Mouse (Mus musculus): Measurements from ENCODE around the gene Tnik. TPM values are rescaled to one million over a fixed set of nuclear protein-coding genes. Genes with fewer than 3 reads are reported as not detected.

Gene Tnik
- polyA plus RNA-seq, 1 experiment from 2014 or later: 16.9 TPM

DNA sequence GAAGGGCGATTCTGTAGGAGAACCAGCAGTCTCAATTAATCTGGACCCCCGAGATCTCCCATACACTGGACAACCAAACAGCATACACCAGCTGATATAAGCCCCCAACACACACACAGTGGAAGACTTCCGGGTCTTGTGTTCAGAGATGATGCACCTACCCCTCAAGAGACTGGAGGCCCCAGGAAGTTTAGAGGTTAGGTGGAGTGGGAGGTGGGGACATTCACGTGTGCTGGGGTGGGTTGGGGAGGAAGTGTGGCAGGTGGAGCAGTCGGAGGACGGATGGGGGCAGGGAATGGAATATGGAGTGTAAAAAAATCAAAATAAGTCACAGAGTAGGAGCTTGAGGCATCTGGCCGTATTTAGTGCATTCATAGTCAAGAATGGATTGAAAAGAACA is 7.3 kb upstream of the Tnik start:
- no peaks in the 10 kb centered on the region for H3K4me1 ChIP-seq (ENCODE audit: control insufficient read depth, insufficient read depth, low read length)
- H3K27ac ChIP-seq (ENCODE audit: low read length): no peak overlapping the region
- H3K27me3 ChIP-seq (ENCODE audit: control insufficient read depth, insufficient read depth, low read length): no peaks in the 10 kb centered on the region
- H3K9ac ChIP-seq (ENCODE audit: low read length): no peak overlapping the region
- ATAC-seq (ENCODE audit: insufficient read depth, low FRiP score): no peak
- H3K36me3 ChIP-seq (ENCODE audit: control insufficient read depth, insufficient read depth, low read length): no peaks in the 10 kb centered on the region
- H3K4me3 ChIP-seq (replicated peaks; ENCODE audit: low read length): no peak overlapping the region
- H3K4me2 ChIP-seq (ENCODE audit: low read depth, low read length): no peak overlapping the region
- H3K9me3 ChIP-seq (replicated peaks; ENCODE audit: control insufficient read depth, low read length): no peaks in the 10 kb centered on the region
- 83% methylated on average over 7 of the region's 7 CpGs for WGBS

DNA sequence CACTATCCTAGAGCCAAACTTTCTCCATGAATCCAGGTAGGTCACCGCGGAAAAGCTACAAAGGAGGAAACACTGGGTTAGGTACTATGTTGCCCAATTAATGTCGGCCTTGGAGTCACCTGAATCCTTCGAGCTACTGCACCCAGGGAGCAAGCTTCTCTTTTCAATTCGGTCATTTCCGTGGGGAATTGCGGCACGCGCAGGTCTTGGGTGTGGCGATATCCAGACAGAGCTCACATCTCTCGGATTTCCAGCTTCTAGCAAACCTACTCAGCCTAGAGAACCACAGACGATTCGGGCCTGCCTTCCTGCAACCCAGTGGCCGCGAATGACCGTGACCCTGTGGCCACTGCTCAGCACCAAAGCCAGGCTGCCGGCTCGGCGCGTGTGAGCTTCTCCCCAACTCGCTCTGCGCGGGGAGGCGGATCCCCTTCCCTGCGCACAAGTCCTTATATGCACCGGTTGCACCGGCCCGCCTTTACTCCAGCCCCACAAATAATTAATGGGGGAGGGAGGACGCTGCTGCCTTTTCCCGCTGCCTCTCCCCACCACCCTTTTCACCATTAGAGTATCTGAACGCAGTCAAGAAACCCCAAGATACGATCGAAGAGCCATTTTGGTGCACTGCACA is 528 bp upstream of the Tnik start:
- H3K27me3 ChIP-seq (ENCODE audit: control insufficient read depth, insufficient read depth, low read length): no peaks in the 10 kb centered on the region
- peak overlapping the region; percentile 88 for H3K4me2 ChIP-seq (ENCODE audit: low read depth, low read length)
- peaks cover 9% of the 10 kb centered on the region; the same call in 1 of the 2 replicates for H3K4me1 ChIP-seq (ENCODE audit: control insufficient read depth, insufficient read depth, low read length)
- H3K4me3 ChIP-seq (replicated peaks; ENCODE audit: low read length): peak overlapping the region; percentile 78
- no peaks in the 10 kb centered on the region for H3K36me3 ChIP-seq (ENCODE audit: control insufficient read depth, insufficient read depth, low read length)
- H3K9me3 ChIP-seq (replicated peaks; ENCODE audit: control insufficient read depth, low read length): no peaks in the 10 kb centered on the region
- peak; percentile 85 for ATAC-seq (ENCODE audit: insufficient read depth, low FRiP score)
- H3K9ac ChIP-seq (ENCODE audit: low read length): peak overlapping the region; percentile 87
- peak overlapping the region; percentile 78 for H3K27ac ChIP-seq (ENCODE audit: low read length)
- under 1% methylated on average over 33 of the region's 33 CpGs for WGBS

DNA sequence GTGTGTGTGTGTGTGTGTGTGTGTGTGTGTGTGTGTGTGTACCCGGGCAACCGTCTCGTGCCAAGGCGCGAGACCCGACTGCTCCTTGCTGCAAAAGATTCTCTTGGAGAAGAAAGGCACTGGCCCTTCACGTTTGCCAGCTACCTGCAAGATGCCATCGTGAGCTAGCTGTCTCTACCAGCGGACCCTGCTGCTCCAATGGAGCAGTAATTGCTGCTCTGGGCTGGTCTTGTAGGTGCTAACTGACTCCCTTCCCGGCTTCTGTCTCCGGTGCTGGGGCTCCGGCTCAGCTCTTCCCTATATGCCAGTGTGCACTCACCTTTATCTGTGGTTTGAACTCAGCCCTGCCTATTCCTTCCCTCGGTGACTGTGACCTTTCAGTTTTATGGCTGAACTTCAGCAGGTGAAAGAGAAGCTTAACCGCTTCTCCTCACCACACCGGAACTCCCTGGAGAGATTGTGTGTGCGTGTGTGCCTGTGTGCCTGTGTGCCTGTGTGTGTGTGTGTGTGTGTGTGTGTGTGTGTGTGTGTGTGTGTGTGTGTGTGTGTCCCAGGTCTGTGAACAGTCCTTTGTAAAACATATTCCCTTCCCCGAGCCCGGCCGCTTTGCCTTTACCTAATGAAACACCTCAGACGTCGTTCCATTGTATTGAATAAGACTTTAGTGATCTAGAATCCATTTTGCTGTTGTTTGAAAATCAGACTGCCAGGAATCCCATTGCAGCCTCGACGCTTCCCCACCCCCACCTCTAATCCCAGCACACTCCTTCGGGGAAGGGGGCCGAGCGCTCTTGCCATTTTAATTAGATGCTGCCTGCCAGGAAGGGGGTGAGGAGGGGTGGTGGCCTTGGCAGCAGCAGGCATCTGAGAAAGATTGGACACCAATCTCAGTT is 1.2 kb downstream of the Tnik start:
- Histone ChIP-seq H3K9me3 (replicated peaks; ENCODE audit: control insufficient read depth, low read length) (no peaks in the 10 kb centered on the region), H3K4me2 (ENCODE audit: low read depth, low read length) (peak overlapping the region; percentile 88), H3K9ac (ENCODE audit: low read length) (peak overlapping the region; percentile 87), H3K36me3 (ENCODE audit: control insufficient read depth, insufficient read depth, low read length) (no peaks in the 10 kb centered on the region), H3K4me1 (ENCODE audit: control insufficient read depth, insufficient read depth, low read length) (peaks cover 9% of the 10 kb centered on the region; the same call in 1 of the 2 replicates), H3K4me3 (replicated peaks; ENCODE audit: low read length) (peak overlapping the region; percentile 78), H3K27me3 (ENCODE audit: control insufficient read depth, insufficient read depth, low read length) (no peaks in the 10 kb centered on the region), H3K27ac (ENCODE audit: low read length) (peak overlapping the region; percentile 78)
- 8% methylated on average over 26 of the region's 26 CpGs for WGBS
- no peak for ATAC-seq (ENCODE audit: insufficient read depth, low FRiP score)

DNA sequence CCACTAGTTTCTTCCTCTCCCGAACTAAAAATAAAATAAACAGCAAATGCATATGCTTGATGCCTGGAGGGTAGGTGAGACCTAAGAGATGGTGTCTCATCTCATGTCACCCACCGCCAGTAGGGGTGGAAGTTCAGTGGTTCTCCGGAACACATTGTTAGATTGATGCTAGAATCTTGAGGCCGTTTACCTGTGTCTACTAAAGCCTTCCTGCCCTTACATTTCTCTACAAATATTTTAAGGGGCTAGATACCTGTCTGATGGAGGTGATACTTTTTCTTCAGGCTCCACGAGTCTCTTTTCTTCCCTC is 1.8 kb downstream of the Tnik start:
- no peak for ATAC-seq (ENCODE audit: insufficient read depth, low FRiP score)
- Histone ChIP-seq H3K9ac (ENCODE audit: low read length) (peak overlapping the region; percentile 87), H3K4me1 (ENCODE audit: control insufficient read depth, insufficient read depth, low read length) (peaks cover 9% of the 10 kb centered on the region; the same call in 1 of the 2 replicates), H3K36me3 (ENCODE audit: control insufficient read depth, insufficient read depth, low read length) (no peaks in the 10 kb centered on the region), H3K27ac (ENCODE audit: low read length) (no peak overlapping the region), H3K9me3 (replicated peaks; ENCODE audit: control insufficient read depth, low read length) (no peaks in the 10 kb centered on the region), H3K27me3 (ENCODE audit: control insufficient read depth, insufficient read depth, low read length) (no peaks in the 10 kb centered on the region), H3K4me2 (ENCODE audit: low read depth, low read length) (peak overlapping the region; percentile 88), H3K4me3 (replicated peaks; ENCODE audit: low read length) (peak overlapping the region; percentile 78)
- WGBS: 38% methylated on average over 5 of the region's 5 CpGs

DNA sequence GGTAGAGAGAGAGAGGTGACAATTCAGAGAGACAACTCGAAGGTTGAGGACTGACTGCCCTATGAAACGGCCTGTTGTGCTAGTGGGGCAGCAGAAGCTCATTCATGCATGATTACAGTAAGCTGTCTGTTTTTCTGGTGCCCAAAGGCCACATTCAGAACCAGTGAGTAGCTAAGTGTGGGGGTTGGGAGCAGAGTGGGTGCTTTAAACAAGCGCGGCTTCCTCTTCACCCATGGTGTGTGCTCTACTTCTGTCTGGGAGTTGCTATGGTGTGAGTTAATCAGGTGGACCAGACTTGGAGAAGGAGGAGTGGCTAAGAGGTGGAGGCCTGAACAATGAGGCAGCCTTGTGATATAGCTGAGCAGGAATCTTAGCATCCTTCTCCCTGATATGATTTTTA is 2.2 kb downstream of the Tnik start:
- H3K27me3 ChIP-seq (ENCODE audit: control insufficient read depth, insufficient read depth, low read length): no peaks in the 10 kb centered on the region
- no peaks in the 10 kb centered on the region for H3K9me3 ChIP-seq (replicated peaks; ENCODE audit: control insufficient read depth, low read length)
- ATAC-seq (ENCODE audit: insufficient read depth, low FRiP score): no peak
- H3K4me2 ChIP-seq (ENCODE audit: low read depth, low read length): peak overlapping the region; percentile 88
- peaks cover 9% of the 10 kb centered on the region; the same call in 1 of the 2 replicates for H3K4me1 ChIP-seq (ENCODE audit: control insufficient read depth, insufficient read depth, low read length)
- H3K36me3 ChIP-seq (ENCODE audit: control insufficient read depth, insufficient read depth, low read length): no peaks in the 10 kb centered on the region
- WGBS: 48% methylated on average over 4 of the region's 4 CpGs
- H3K4me3 ChIP-seq (replicated peaks; ENCODE audit: low read length): peak overlapping the region; percentile 78
- H3K9ac ChIP-seq (ENCODE audit: low read length): no peak overlapping the region
- no peak overlapping the region for H3K27ac ChIP-seq (ENCODE audit: low read length)

DNA sequence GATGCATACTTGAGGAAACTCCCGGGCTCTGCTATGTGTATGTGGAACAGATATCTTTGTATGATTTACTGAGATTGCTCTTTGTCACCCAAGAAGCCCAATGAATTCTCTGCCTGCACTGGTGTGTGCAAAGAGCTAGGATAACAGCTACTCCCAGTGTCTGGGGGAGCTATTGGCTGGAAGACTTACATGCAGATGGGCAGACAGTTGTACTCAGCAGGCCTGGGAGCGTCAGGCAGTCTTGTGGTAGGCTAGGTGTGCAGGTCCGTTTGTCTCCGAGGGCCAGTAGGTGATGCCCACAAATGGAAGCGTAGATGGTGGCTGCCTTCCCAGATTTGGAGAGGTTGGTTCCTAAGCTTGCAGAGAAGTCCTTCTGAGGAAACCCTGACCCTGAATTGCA is 2.6 kb downstream of the Tnik start:
- H3K27me3 ChIP-seq (ENCODE audit: control insufficient read depth, insufficient read depth, low read length): no peaks in the 10 kb centered on the region
- H3K9ac ChIP-seq (ENCODE audit: low read length): no peak overlapping the region
- no peak overlapping the region for H3K27ac ChIP-seq (ENCODE audit: low read length)
- peaks cover 9% of the 10 kb centered on the region; the same call in 1 of the 2 replicates for H3K4me1 ChIP-seq (ENCODE audit: control insufficient read depth, insufficient read depth, low read length)
- H3K4me3 ChIP-seq (replicated peaks; ENCODE audit: low read length): no peak overlapping the region
- no peaks in the 10 kb centered on the region for H3K36me3 ChIP-seq (ENCODE audit: control insufficient read depth, insufficient read depth, low read length)
- 82% methylated on average over 5 of the region's 5 CpGs for WGBS
- no peak for ATAC-seq (ENCODE audit: insufficient read depth, low FRiP score)
- peak overlapping the region; percentile 88 for H3K4me2 ChIP-seq (ENCODE audit: low read depth, low read length)
- H3K9me3 ChIP-seq (replicated peaks; ENCODE audit: control insufficient read depth, low read length): no peaks in the 10 kb centered on the region

DNA sequence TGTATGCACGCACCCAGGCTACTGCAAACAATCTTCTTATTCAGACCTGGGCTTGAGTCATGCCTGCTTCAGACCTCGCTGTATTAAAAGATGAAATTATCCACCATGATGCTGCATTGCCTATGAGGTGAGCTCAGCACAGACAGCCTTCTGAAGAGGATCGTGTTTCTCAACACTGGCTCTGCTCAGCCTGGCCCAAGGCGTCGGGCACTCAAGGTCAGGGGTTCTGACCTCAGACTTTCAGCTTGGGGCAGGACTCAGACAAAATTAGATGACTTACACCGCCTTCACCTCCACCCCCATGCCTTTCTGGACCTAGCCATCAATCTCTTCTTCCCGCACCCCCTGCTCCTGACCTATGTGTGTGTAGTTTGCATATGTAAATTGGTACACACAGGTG is 4.2 kb downstream of the Tnik start:
- ATAC-seq (ENCODE audit: insufficient read depth, low FRiP score): no peak
- Histone ChIP-seq H3K36me3 (ENCODE audit: control insufficient read depth, insufficient read depth, low read length) (no peaks in the 10 kb centered on the region), H3K27me3 (ENCODE audit: control insufficient read depth, insufficient read depth, low read length) (no peaks in the 10 kb centered on the region), H3K9me3 (replicated peaks; ENCODE audit: control insufficient read depth, low read length) (no peaks in the 10 kb centered on the region), H3K27ac (ENCODE audit: low read length) (no peak overlapping the region), H3K9ac (ENCODE audit: low read length) (no peak overlapping the region), H3K4me2 (ENCODE audit: low read depth, low read length) (no peak overlapping the region), H3K4me1 (ENCODE audit: control insufficient read depth, insufficient read depth, low read length) (peaks cover 9% of the 10 kb centered on the region; the same call in 1 of the 2 replicates), H3K4me3 (replicated peaks; ENCODE audit: low read length) (no peak overlapping the region)
- WGBS: 66% methylated on average over 7 of the region's 7 CpGs

DNA sequence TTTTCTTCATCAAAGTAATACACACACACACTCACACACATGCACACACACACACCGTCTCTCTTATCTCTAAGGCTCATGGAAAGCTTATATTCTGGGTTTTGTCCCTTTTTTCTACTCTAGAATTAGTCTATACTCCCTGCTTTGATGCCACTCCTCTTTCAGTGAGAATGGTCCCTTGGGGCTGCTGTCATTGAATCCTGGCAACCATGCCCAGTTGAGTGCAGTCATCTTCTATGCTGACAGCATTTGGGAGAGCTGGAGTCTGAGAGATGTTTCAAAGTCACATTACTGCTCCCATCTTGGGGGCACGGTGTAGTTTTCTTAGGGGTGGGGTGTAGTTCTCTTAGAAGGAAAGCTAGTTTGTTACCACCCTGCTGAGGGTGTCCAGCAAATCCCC is 6.7 kb downstream of the Tnik start:
- Histone ChIP-seq H3K4me2 (ENCODE audit: low read depth, low read length) (no peak overlapping the region), H3K27ac (ENCODE audit: low read length) (no peak overlapping the region), H3K27me3 (ENCODE audit: control insufficient read depth, insufficient read depth, low read length) (no peaks in the 10 kb centered on the region), H3K4me3 (replicated peaks; ENCODE audit: low read length) (no peak overlapping the region), H3K4me1 (ENCODE audit: control insufficient read depth, insufficient read depth, low read length) (peaks cover 9% of the 10 kb centered on the region; the same call in 1 of the 2 replicates), H3K9me3 (replicated peaks; ENCODE audit: control insufficient read depth, low read length) (no peaks in the 10 kb centered on the region), H3K36me3 (ENCODE audit: control insufficient read depth, insufficient read depth, low read length) (no peaks in the 10 kb centered on the region), H3K9ac (ENCODE audit: low read length) (no peak overlapping the region)
- ATAC-seq (ENCODE audit: insufficient read depth, low FRiP score): no peak
- WGBS: 60% methylated on average over 2 of the region's 2 CpGs

DNA sequence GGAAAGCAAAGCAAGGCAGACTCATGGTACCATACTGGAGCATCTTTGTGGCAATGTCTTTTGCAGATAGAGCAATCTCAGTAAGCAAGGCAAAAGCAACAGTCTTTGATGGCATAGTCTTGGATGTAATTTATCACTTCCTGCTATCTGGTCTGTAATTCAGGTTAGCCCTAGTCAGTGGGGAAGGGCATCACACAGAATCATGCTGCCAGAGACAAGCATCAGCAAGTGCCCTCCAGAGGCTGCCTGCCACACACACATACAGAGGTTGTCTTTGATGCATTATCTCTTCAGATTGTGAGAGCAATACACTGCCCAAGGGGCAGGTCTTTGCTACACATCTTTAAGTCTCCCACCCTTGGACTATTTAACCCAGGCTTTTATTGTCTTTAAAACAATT is 8.9 kb downstream of the Tnik start:
- no peaks in the 10 kb centered on the region for H3K27me3 ChIP-seq (ENCODE audit: control insufficient read depth, insufficient read depth, low read length)
- no peak overlapping the region for H3K9ac ChIP-seq (ENCODE audit: low read length)
- H3K4me1 ChIP-seq (ENCODE audit: control insufficient read depth, insufficient read depth, low read length): no peaks in the 10 kb centered on the region
- no peak overlapping the region for H3K4me2 ChIP-seq (ENCODE audit: low read depth, low read length)
- H3K27ac ChIP-seq (ENCODE audit: low read length): no peak overlapping the region
- no peak for ATAC-seq (ENCODE audit: insufficient read depth, low FRiP score)
- H3K36me3 ChIP-seq (ENCODE audit: control insufficient read depth, insufficient read depth, low read length): no peaks in the 10 kb centered on the region
- H3K9me3 ChIP-seq (replicated peaks; ENCODE audit: control insufficient read depth, low read length): no peaks in the 10 kb centered on the region
- H3K4me3 ChIP-seq (replicated peaks; ENCODE audit: low read length): no peak overlapping the region
